8 mouse cellular contexts compared by ENCODE assay signal in the genomic region with DNA sequence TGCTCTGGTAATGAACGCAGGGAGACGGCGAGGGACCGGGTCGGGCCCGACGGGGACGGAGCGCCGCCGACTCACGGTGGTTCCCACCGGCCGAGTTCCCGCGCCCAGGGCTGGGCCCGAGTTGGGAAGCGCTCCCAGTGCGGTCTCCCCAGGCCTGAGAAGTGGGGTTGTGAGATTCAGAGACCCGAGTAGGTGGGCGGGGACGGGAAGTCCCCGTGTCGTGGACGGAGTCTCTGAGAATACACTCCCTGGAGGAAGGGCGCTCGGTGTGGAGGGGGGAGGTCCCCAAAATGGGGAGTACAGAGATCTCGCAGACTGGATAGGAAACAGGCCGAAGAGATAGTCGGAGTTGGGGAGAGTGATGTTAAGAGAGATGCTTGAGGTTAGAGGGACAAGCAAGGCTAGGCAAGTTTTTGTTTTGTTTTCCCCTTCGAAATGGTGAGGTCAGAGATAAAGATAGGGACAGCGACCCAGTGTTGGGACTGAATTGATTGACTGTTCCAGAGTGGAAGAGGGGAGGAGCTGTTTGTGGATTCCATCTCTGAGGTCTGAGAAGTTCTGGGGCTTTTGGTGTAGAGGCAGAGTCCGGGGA. TPM values are rescaled to one million over a fixed set of nuclear protein-coding genes. Genes with fewer than 3 reads are reported as not detected.
DNase-seq lines count a peak whose midpoint lies in the region; ATAC-seq and TF ChIP-seq lines count a peak whose summit lies in the region.

No protein-coding gene starts in this region.

- peak overlapping the region; percentile 71 for H3K4me2 ChIP-seq in embryonic facial prominence, embryonic 12.5 days (replicated peaks)
- H3K4me2 ChIP-seq in intestine, embryonic 15.5 days (replicated peaks) = peak overlapping the region; percentile 70

- H3K4me3 ChIP-seq in heart, embryonic 10.5 days = peak overlapping the region; percentile 99
- H3K4me3 ChIP-seq in E14TG2a.4 (replicated peaks; ENCODE audit: low read length) = peak overlapping the region; percentile 99
- H3K4me3 ChIP-seq in embryonic facial prominence, embryonic 12.5 days = peak overlapping the region; percentile 95
- H3K4me3 ChIP-seq in intestine, embryonic 15.5 days (replicated peaks) = peak overlapping the region; percentile 89
- H3K4me3 ChIP-seq in midbrain, embryonic 10.5 days = peak overlapping the region; percentile 98

- ATAC-seq in embryonic facial prominence, embryonic 12.5 days (ENCODE audit: insufficient number of reproducible peaks, insufficient read depth, low FRiP score, low TSS enrichment) = peak; percentile 68; the same call in 1 of the 2 replicates
- ATAC-seq in intestine, embryonic 15.5 days = peak; percentile 87

- H3K9ac ChIP-seq in embryonic facial prominence, embryonic 12.5 days = peak overlapping the region; percentile 92
- H3K9ac ChIP-seq in intestine, embryonic 15.5 days = peak overlapping the region; percentile 92

- WGBS in heart, embryonic 10.5 days = under 1% methylated on average over 33 of the region's 33 CpGs
- WGBS in embryonic facial prominence, embryonic 12.5 days = 1% methylated on average over 33 of the region's 33 CpGs
- 1% methylated on average over 33 of the region's 33 CpGs for WGBS in intestine, embryonic 15.5 days
- WGBS in midbrain, embryonic 10.5 days = 1% methylated on average over 33 of the region's 33 CpGs

- peak overlapping the region; percentile 99 for H3K27ac ChIP-seq in heart, embryonic 10.5 days
- H3K27ac ChIP-seq in embryonic facial prominence, embryonic 12.5 days = peak overlapping the region; percentile 93
- peak overlapping the region; percentile 89 for H3K27ac ChIP-seq in intestine, embryonic 15.5 days
- peak overlapping the region; percentile 98 for H3K27ac ChIP-seq in midbrain, embryonic 10.5 days (replicated peaks)

- TF ChIP-seq CTCF in E14TG2a.4 (conservative IDR thresholded peaks at IDR 0.05; ENCODE audit: low read length) = no peak

- no peaks in the 10 kb centered on the region for H3K27me3 ChIP-seq in heart, embryonic 10.5 days (ENCODE audit: insufficient read depth, poor library complexity, severe bottlenecking)
- no peaks in the 10 kb centered on the region for H3K27me3 ChIP-seq in E14TG2a.4 (ENCODE audit: insufficient read depth, low read length)
- H3K27me3 ChIP-seq in embryonic facial prominence, embryonic 12.5 days = no peaks in the 10 kb centered on the region
- no peaks in the 10 kb centered on the region for H3K27me3 ChIP-seq in intestine, embryonic 15.5 days (replicated peaks)
- H3K27me3 ChIP-seq in midbrain, embryonic 10.5 days (ENCODE audit: low read depth, poor library complexity, severe bottlenecking) = no peaks in the 10 kb centered on the region

- DNase-seq in heart, embryonic 10.5 days (ENCODE audit: low spot score) = peak; percentile 90
- DNase-seq in heart, postnatal 4 days = no peak
- no peak for DNase-seq in midbrain, embryonic 10.5 days (ENCODE audit: low spot score)
- DNase-seq in cerebellum, postnatal 25 days = no peak
- no peak for DNase-seq in adrenal gland, postnatal 4 days (ENCODE audit: low spot score in 2 of 2)

- H3K36me3 ChIP-seq in heart, embryonic 10.5 days = peaks cover 12% of the 10 kb centered on the region
- peaks cover 33% of the 10 kb centered on the region for H3K36me3 ChIP-seq in E14TG2a.4 (ENCODE audit: insufficient read depth, low read length)
- H3K36me3 ChIP-seq in embryonic facial prominence, embryonic 12.5 days = no peaks in the 10 kb centered on the region
- no peaks in the 10 kb centered on the region for H3K36me3 ChIP-seq in intestine, embryonic 15.5 days
- H3K36me3 ChIP-seq in midbrain, embryonic 10.5 days = peaks cover 13% of the 10 kb centered on the region

- no peaks in the 10 kb centered on the region for H3K9me3 ChIP-seq in heart, embryonic 10.5 days
- no peaks in the 10 kb centered on the region for H3K9me3 ChIP-seq in E14TG2a.4 (ENCODE audit: low read length)
- no peaks in the 10 kb centered on the region for H3K9me3 ChIP-seq in embryonic facial prominence, embryonic 12.5 days
- no peaks in the 10 kb centered on the region for H3K9me3 ChIP-seq in intestine, embryonic 15.5 days
- no peaks in the 10 kb centered on the region for H3K9me3 ChIP-seq in midbrain, embryonic 10.5 days (replicated peaks)

- H3K4me1 ChIP-seq in heart, embryonic 10.5 days = peaks cover 29% of the 10 kb centered on the region
- H3K4me1 ChIP-seq in E14TG2a.4 (replicated peaks; ENCODE audit: low read depth, low read length) = peaks cover 75% of the 10 kb centered on the region
- peaks cover 23% of the 10 kb centered on the region for H3K4me1 ChIP-seq in embryonic facial prominence, embryonic 12.5 days
- H3K4me1 ChIP-seq in intestine, embryonic 15.5 days (replicated peaks) = peaks cover 12% of the 10 kb centered on the region
- H3K4me1 ChIP-seq in midbrain, embryonic 10.5 days = peaks cover 22% of the 10 kb centered on the region

RNA-seq across cellular contexts. Expression of gene 9530068E07Rik, which starts 0.5 kb away (rescaled TPM):
- polyA plus RNA-seq in heart, embryonic 10.5 days (2016; fragmentation: Nextera tagmentation; extraction: Ambion mirVana) = 201 and 225 TPM in 2 replicates
- total RNA-seq in heart, postnatal 4 days (2021) = 100 to 1,000 TPM; 113 to 116 TPM
- 184 and 193 TPM in 2 replicates for polyA plus RNA-seq in embryonic facial prominence, embryonic 12.5 days (2016; fragmentation: Nextera tagmentation; extraction: Ambion mirVana)
- 159 and 166 TPM in 2 replicates for polyA plus RNA-seq in intestine, embryonic 15.5 days (2015; fragmentation: Nextera tagmentation; extraction: Ambion mirVana)
- 171 and 174 TPM in 2 replicates for polyA plus RNA-seq in midbrain, embryonic 10.5 days (2016; fragmentation: Nextera tagmentation; extraction: Ambion mirVana)
- 100 to 1,000 TPM; 181 to 192 TPM for total RNA-seq in adrenal gland, postnatal 4 days (2021)

RNA-seq across cellular contexts. Expression of gene Vdac1, which starts 36.0 kb away (rescaled TPM):
- polyA plus RNA-seq in heart, embryonic 10.5 days (2016; fragmentation: Nextera tagmentation; extraction: Ambion mirVana) = 304 and 442 TPM in 2 replicates
- total RNA-seq in heart, postnatal 4 days (2021) = 100 to 1,000 TPM; 785 to 812 TPM
- 218 and 222 TPM in 2 replicates for polyA plus RNA-seq in embryonic facial prominence, embryonic 12.5 days (2016; fragmentation: Nextera tagmentation; extraction: Ambion mirVana)
- 287 and 295 TPM in 2 replicates for polyA plus RNA-seq in intestine, embryonic 15.5 days (2015; fragmentation: Nextera tagmentation; extraction: Ambion mirVana)
- polyA plus RNA-seq in midbrain, embryonic 10.5 days (2016; fragmentation: Nextera tagmentation; extraction: Ambion mirVana) = 221 and 222 TPM in 2 replicates
- 100 to 1,000 TPM; 323 to 340 TPM for total RNA-seq in adrenal gland, postnatal 4 days (2021)
